Mouse (Mus musculus): ENCODE results near the gene Jag1.

The Jag1 gene

DNA sequence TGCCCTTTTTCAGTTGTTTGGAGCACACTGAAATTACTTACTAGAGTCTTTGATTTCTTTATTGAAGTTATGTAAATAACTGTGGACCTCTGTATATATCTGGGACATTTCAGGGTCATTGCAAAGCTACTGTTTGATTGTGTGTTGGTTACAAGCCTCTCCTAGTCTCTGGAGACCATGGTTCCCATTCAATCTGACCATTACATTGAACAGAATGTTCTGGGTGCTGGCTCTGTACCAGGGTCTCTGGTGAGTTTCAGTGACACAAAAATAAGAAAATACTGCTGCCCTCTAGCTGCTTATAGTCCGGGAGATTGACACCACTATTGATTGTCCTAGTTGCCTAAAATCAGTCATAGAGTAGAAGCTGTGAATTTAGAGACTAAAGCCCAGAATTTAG, 66.5 kb downstream of the Jag1 start:
- DNase-seq (ENCODE audit: low spot score) = no peak

DNA sequence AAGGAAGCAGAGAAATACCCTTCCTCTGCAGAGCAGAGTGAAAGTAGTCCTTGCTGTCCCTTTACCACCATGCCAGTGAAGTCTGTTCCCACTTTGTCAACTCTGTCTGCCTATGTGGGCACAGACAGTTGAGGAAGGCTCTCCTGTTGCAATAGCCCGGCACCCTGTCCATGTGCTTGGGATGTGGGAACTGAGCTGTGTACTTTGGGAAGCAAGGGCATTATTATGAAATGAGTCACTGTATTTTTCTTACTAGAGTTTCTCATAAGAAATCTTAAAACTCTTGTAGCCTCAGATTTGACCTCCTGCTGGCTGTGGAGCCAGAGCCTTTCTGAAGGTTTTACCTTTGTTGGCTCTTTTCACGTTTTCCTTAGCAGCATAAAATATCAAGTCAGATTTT, 67.1 kb downstream of the Jag1 start:
- DNase-seq (ENCODE audit: low spot score) = no peak

DNA sequence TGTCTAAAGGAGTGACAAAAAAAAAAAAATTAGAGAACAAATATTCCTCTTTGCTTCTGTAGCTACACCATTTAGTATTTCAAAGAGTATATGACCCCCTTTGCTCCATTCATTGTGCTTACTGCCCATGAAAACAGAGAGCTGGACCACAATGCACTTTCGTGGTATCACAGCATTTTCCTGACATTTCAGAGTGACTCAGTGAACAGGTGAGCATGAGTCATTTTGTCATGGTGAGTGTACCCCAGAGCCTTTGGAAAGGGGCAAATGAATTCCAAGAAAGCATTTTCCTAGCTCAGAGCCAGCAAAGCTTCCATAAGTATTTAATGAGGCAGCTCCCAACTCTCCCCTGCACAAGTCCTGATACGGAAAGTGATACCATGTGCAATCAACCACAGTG, 72.3 kb downstream of the Jag1 start:
- DNase-seq (ENCODE audit: low spot score) = no peak

Measured in MN1 (cell line).